Mouse (Mus musculus) stomach, postnatal 0 days (tissue): Measurements from ENCODE around the gene Hist1h4m.

Experiments used
- CTCF ChIP-seq: IDR thresholded peaks from 2 replicates; pipeline ENCODE4 v1.5.1; 2016; ENCODE audit warnings: antibody characterized with exemption, low read depth, mild to moderate bottlenecking, moderate library complexity
- EP300 ChIP-seq: optimal IDR thresholded peaks from 2 replicates; pipeline ENCODE3; 2016; ENCODE audit warnings: antibody characterized with exemption

GRCm38 (mm10) chr13:21781639-21782038 lies 29.9 kb upstream of the Hist1h4m start:
- no peak for TF ChIP-seq CTCF
- TF ChIP-seq EP300: no peak
